ENCODE assay signal across 27 mouse cellular contexts in genomic region chr3:113162300-113162699, GRCm38 (mm10).
DNase-seq lines count a peak whose midpoint lies in the region; ATAC-seq and TF ChIP-seq lines count a peak whose summit lies in the region.
"Had no signal": no experiment of that assay in that cellular context is flagged by ENCODE, and none has a peak within 500 bp of the region (broad histone marks: within the 10 kb centered on the region; RNA-seq: fewer than 3 reads in every experiment).

No protein-coding gene starts in this region.

- H3K4me3 ChIP-seq in intestine, embryonic 15.5 days (replicated peaks), result no peak overlapping the region
- no peak overlapping the region for H3K4me3 ChIP-seq in intestine, postnatal 0 days (ENCODE audit: low read depth, low read length)
- H3K4me3 ChIP-seq in intestine, embryonic 16.5 days (ENCODE audit: low read length), result no peak overlapping the region
- no peak overlapping the region for H3K4me3 ChIP-seq in stomach, embryonic 16.5 days (replicated peaks; ENCODE audit: low read length)
- H3K4me3 ChIP-seq: embryonic facial prominence, embryonic 13.5 days; embryonic facial prominence, embryonic 15.5 days; erythroblast, embryonic 14.5 days; forebrain, embryonic 10.5 days; forebrain, embryonic 12.5 days; forebrain, embryonic 15.5 days had no signal

- H3K27me3 ChIP-seq in intestine, embryonic 15.5 days (replicated peaks), result no peaks in the 10 kb centered on the region
- no peaks in the 10 kb centered on the region for H3K27me3 ChIP-seq in intestine, postnatal 0 days (replicated peaks; ENCODE audit: control insufficient read depth, insufficient read depth, low read length)
- H3K27me3 ChIP-seq in intestine, embryonic 16.5 days (replicated peaks; ENCODE audit: control insufficient read depth, insufficient read depth, low read length), result no peaks in the 10 kb centered on the region
- no peaks in the 10 kb centered on the region for H3K27me3 ChIP-seq in stomach, embryonic 16.5 days (ENCODE audit: control insufficient read depth, insufficient read depth, low read length)
- H3K27me3 ChIP-seq: CH12.LX; embryonic facial prominence, embryonic 13.5 days; embryonic facial prominence, embryonic 15.5 days; forebrain, embryonic 12.5 days; forebrain, embryonic 15.5 days; Patski had no signal

- H3K4me2 ChIP-seq in intestine, embryonic 15.5 days (replicated peaks), result no peak overlapping the region
- no peak overlapping the region for H3K4me2 ChIP-seq in intestine, postnatal 0 days (replicated peaks; ENCODE audit: low read depth)
- no peak overlapping the region for H3K4me2 ChIP-seq in intestine, embryonic 16.5 days (ENCODE audit: low read depth, low read length)
- H3K4me2 ChIP-seq in stomach, embryonic 16.5 days (ENCODE audit: low read depth, low read length), result no peak overlapping the region
- H3K4me2 ChIP-seq: embryonic facial prominence, embryonic 13.5 days; embryonic facial prominence, embryonic 15.5 days; forebrain, embryonic 12.5 days; forebrain, embryonic 15.5 days had no signal

- no peak overlapping the region for H3K9ac ChIP-seq in intestine, embryonic 15.5 days
- no peak overlapping the region for H3K9ac ChIP-seq in intestine, postnatal 0 days (ENCODE audit: low read depth, low read length)
- H3K9ac ChIP-seq in intestine, embryonic 16.5 days (ENCODE audit: low read depth, low read length), result no peak overlapping the region
- no peak overlapping the region for H3K9ac ChIP-seq in stomach, embryonic 16.5 days (ENCODE audit: low read length)
- H3K9ac ChIP-seq: embryonic facial prominence, embryonic 13.5 days; embryonic facial prominence, embryonic 15.5 days; forebrain, embryonic 12.5 days; forebrain, embryonic 15.5 days; forebrain, postnatal 0 days had no signal

- no peaks in the 10 kb centered on the region for H3K4me1 ChIP-seq in intestine, embryonic 15.5 days (replicated peaks)
- H3K4me1 ChIP-seq in intestine, postnatal 0 days (replicated peaks; ENCODE audit: control insufficient read depth, insufficient read depth, low read length), result no peaks in the 10 kb centered on the region
- no peaks in the 10 kb centered on the region for H3K4me1 ChIP-seq in intestine, embryonic 16.5 days (ENCODE audit: control insufficient read depth, insufficient read depth, low read length)
- H3K4me1 ChIP-seq in stomach, embryonic 16.5 days (ENCODE audit: control insufficient read depth, insufficient read depth, low read length), result no peaks in the 10 kb centered on the region
- H3K4me1 ChIP-seq: embryonic facial prominence, embryonic 13.5 days; embryonic facial prominence, embryonic 15.5 days; forebrain, embryonic 10.5 days; forebrain, embryonic 12.5 days; forebrain, embryonic 15.5 days had no signal

- ATAC-seq in intestine, embryonic 15.5 days, result peak; percentile 59
- ATAC-seq in intestine, postnatal 0 days, result no peak
- ATAC-seq in intestine, embryonic 16.5 days, result peak; percentile 72
- ATAC-seq in stomach, embryonic 16.5 days (ENCODE audit: insufficient read depth, low FRiP score), result peak; percentile 62; the same call in 1 of the 2 replicates
- ATAC-seq: activated CD4-positive, CD25-positive, alpha-beta regulatory T cell, adult 4 months; CD4-positive, CD25-positive, alpha-beta regulatory T cell, adult 4 months; forebrain, embryonic 15.5 days; forebrain, postnatal 0 days; Patski had no signal

- 58% methylated on average over 4 of the region's 4 CpGs for WGBS in intestine, embryonic 15.5 days
- 30% methylated on average over 4 of the region's 4 CpGs for WGBS in intestine, postnatal 0 days
- 49% methylated on average over 4 of the region's 4 CpGs for WGBS in intestine, embryonic 16.5 days
- WGBS in stomach, embryonic 16.5 days, result 54% methylated on average over 4 of the region's 4 CpGs

- no peak for DNase-seq in layer of hippocampus, adult 11-12 months (ENCODE audit: low spot score)
- DNase-seq: adrenal gland, adult 8-10 months; adrenal gland, postnatal 14 days; adrenal gland, postnatal 36 days; B cell, adult 2 months; cerebellum, adult 11-12 months; cerebellum, adult 2 months; cerebellum, adult 9-10 months; cerebellum, postnatal 10 days; cerebellum, postnatal 25 days; embryo, embryonic 11 days; forebrain, postnatal 0 days had no signal

- no peak for TF ChIP-seq CTCF in intestine, postnatal 0 days (IDR thresholded peaks at IDR 0.05; ENCODE audit: low read depth)

- no peaks in the 10 kb centered on the region for H3K9me3 ChIP-seq in intestine, embryonic 15.5 days
- H3K9me3 ChIP-seq in intestine, postnatal 0 days (ENCODE audit: control insufficient read depth), result no peaks in the 10 kb centered on the region
- H3K9me3 ChIP-seq in intestine, embryonic 16.5 days (ENCODE audit: control insufficient read depth, low read length), result no peaks in the 10 kb centered on the region
- no peaks in the 10 kb centered on the region for H3K9me3 ChIP-seq in stomach, embryonic 16.5 days (replicated peaks; ENCODE audit: control insufficient read depth, low read length)
- H3K9me3 ChIP-seq: embryonic facial prominence, embryonic 13.5 days; embryonic facial prominence, embryonic 15.5 days; forebrain, embryonic 10.5 days; forebrain, embryonic 12.5 days; forebrain, embryonic 15.5 days had no signal

- H3K36me3 ChIP-seq in intestine, embryonic 15.5 days, result no peaks in the 10 kb centered on the region
- no peaks in the 10 kb centered on the region for H3K36me3 ChIP-seq in intestine, postnatal 0 days (ENCODE audit: control insufficient read depth, insufficient read depth)
- H3K36me3 ChIP-seq in intestine, embryonic 16.5 days (ENCODE audit: control insufficient read depth, insufficient read depth, low read length), result no peaks in the 10 kb centered on the region
- no peaks in the 10 kb centered on the region for H3K36me3 ChIP-seq in stomach, embryonic 16.5 days (ENCODE audit: control insufficient read depth, insufficient read depth, low read length)
- H3K36me3 ChIP-seq: embryonic facial prominence, embryonic 13.5 days; embryonic facial prominence, embryonic 15.5 days; forebrain, embryonic 10.5 days; forebrain, embryonic 12.5 days; forebrain, embryonic 15.5 days; G1E had no signal

- no peak overlapping the region for H3K27ac ChIP-seq in intestine, embryonic 15.5 days
- H3K27ac ChIP-seq in intestine, postnatal 0 days (ENCODE audit: low read depth, low read length), result no peak overlapping the region
- H3K27ac ChIP-seq in intestine, embryonic 16.5 days (ENCODE audit: low read length), result no peak overlapping the region
- H3K27ac ChIP-seq in stomach, embryonic 16.5 days (ENCODE audit: low read length), result no peak overlapping the region
- H3K27ac ChIP-seq: embryonic facial prominence, embryonic 13.5 days; embryonic facial prominence, embryonic 15.5 days; forebrain, embryonic 10.5 days; forebrain, embryonic 12.5 days; forebrain, embryonic 15.5 days had no signal
